Mouse (Mus musculus) ES-Bruce4 (cell line): ENCODE measurements around the gene Col20a1.

Experiments
- CTCF ChIP-seq: IDR thresholded peaks from one replicate; pipeline ENCODE4 v1.8.1; 2011; ENCODE audit warnings: low read depth, low read length
- EP300 ChIP-seq: IDR thresholded peaks from 2 replicates; pipeline ENCODE4 v1.6.1; 2011; ENCODE audit warnings: low read depth, low read length; ENCODE audit not compliant: insufficient read depth

GRCm38 (mm10) chr2:181035186-181035585 lies 48.9 kb downstream of the Col20a1 start:
- TF ChIP-seq CTCF (no peak), EP300 (no peak)
